Mouse (Mus musculus) intestine, embryonic 16.5 days (tissue): ENCODE measurements at regions not wholly inside any gene's neighbourhood (a gene's known extent, or its start where the extent isn't known, plus 50 kb on each side); places are given as distances from the start of the nearest gene placed in this dataset.

ENCODE experiments used
- ATAC-seq: fragments of 200-750 bp; cut with Nextera tagmentation; 2 replicates; pipeline ENCODE4 v1.8.0; 2017; ENCODE audit warnings: moderate TSS enrichment, moderate library complexity
- H3K27ac ChIP-seq: fragments of 300-500 bp; sonication (generic); 2 replicates; pipeline ENCODE4 v1.5.1; 2014; ENCODE audit warnings: mild to moderate bottlenecking, low read length
- H3K27me3 ChIP-seq: fragments of 300-500 bp; sonication (generic); replicated peaks from 2 replicates; pipeline ENCODE4 v1.6.1; 2014; ENCODE audit warnings: low read length, control low read depth, mixed read lengths; ENCODE audit not compliant: control insufficient read depth, insufficient read depth
- H3K36me3 ChIP-seq: fragments of 300-500 bp; sonication (generic); 2 replicates; pipeline ENCODE4 v1.6.1; 2014; ENCODE audit warnings: low read length, control low read depth; ENCODE audit not compliant: control insufficient read depth, insufficient read depth
- H3K4me1 ChIP-seq: fragments of 300-500 bp; sonication (generic); 2 replicates; pipeline ENCODE4 v1.6.1; 2014; ENCODE audit warnings: low read length, control low read depth, mixed read lengths; ENCODE audit not compliant: control insufficient read depth, insufficient read depth
- H3K4me2 ChIP-seq: fragments of 300-500 bp; sonication (generic); 2 replicates; pipeline ENCODE4 v1.6.1; 2014; ENCODE audit warnings: low read depth, low read length, control low read depth
- H3K4me3 ChIP-seq: fragments of 300-500 bp; sonication (generic); 2 replicates; pipeline ENCODE4 v1.5.1; 2014; ENCODE audit warnings: mild to moderate bottlenecking, low read length
- H3K9ac ChIP-seq: fragments of 300-500 bp; sonication (generic); 2 replicates; pipeline ENCODE4 v1.6.1; 2014; ENCODE audit warnings: low read depth, low read length
- H3K9me3 ChIP-seq: fragments of 300-500 bp; sonication (generic); 2 replicates; pipeline ENCODE4 v1.6.1; 2016; ENCODE audit warnings: low read length, control low read depth; ENCODE audit not compliant: control insufficient read depth
- WGBS: fragments of 180-500 bp; shearing (Covaris S2); extraction: QIAGEN DNeasy Blood & Tissue Kit; methylation state at CpG from one replicate; pipeline ENCODE4 v1.1.7; 2014; 5-methylcytosine and 5-hydroxymethylcytosine counted together

DNA sequence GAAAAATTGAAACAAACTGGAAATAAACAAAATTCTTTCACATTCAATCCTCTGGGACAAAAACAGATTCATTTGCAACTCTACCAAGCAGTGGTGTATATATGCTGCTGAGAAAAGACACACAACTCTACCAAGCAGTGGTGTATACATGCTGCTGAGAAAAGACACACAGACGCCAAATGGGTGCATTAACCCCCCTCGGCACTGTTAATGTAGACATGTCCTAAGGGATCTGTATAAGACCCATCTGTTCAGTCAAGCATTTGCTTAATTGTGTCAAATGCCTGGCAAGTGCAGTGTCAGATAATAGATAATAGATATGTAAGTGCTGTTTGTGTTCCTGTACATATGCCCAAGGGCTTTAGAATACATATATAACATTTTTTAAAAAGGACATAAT is 1035.2 kb upstream of the B3galt2 start:
- H3K4me2 ChIP-seq: no peak overlapping the region
- H3K27ac ChIP-seq: no peak overlapping the region
- no peak overlapping the region for H3K4me3 ChIP-seq
- no peak for ATAC-seq
- H3K9ac ChIP-seq: no peak overlapping the region
- no peaks in the 10 kb centered on the region for H3K36me3 ChIP-seq
- no peaks in the 10 kb centered on the region for H3K9me3 ChIP-seq
- no peaks in the 10 kb centered on the region for H3K27me3 ChIP-seq
- WGBS: 72% methylated on average over 2 of the region's 2 CpGs
- H3K4me1 ChIP-seq: no peaks in the 10 kb centered on the region

DNA sequence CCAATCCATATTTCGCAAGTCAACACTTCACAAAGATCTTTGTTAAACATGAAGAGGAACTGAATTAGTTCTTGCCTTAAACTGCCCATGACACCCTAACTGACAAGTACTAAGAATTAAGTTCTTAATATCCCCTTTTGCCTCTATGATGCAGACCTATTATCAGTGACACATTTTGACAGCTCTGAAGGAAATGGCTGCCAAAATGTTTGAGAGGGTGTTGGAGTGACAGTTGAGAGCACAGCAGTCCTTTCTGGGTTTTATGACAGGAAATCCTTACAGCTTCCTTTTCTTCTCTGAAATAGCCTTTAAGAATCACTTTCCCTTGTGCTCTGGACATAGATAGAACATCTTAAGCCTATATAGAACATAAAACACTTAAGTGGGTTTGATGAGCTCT is 1034.4 kb upstream of the B3galt2 start:
- no peak overlapping the region for H3K27ac ChIP-seq
- no peaks in the 10 kb centered on the region for H3K36me3 ChIP-seq
- no peaks in the 10 kb centered on the region for H3K9me3 ChIP-seq
- H3K4me1 ChIP-seq: no peaks in the 10 kb centered on the region
- no peaks in the 10 kb centered on the region for H3K27me3 ChIP-seq
- no peak overlapping the region for H3K4me2 ChIP-seq
- H3K4me3 ChIP-seq: no peak overlapping the region
- WGBS: 93% methylated on average over 1 of the region's 1 CpGs
- ATAC-seq: no peak
- H3K9ac ChIP-seq: no peak overlapping the region

DNA sequence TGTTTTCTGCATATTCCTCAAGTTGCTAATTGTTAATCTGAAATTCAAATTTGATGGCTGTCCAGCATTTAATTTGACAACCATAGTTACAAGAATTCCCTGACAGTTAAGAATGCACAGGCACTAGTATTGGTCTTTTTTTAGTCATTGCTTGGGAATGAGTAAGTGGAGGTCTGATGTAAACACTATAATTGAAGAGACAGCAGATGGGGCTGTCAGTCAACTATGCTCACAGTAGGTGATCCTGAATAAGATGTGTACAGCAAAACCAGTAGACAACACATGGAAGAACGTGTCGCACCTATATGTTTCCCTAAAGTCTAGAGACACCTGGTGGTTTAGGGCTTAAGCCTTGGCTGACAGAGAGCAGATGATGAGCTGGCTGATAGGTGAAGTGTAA is 1019.0 kb upstream of the B3galt2 start:
- Histone ChIP-seq H3K9ac (no peak overlapping the region), H3K27ac (no peak overlapping the region), H3K9me3 (no peaks in the 10 kb centered on the region), H3K4me2 (no peak overlapping the region), H3K27me3 (no peaks in the 10 kb centered on the region), H3K4me1 (no peaks in the 10 kb centered on the region), H3K36me3 (no peaks in the 10 kb centered on the region), H3K4me3 (no peak overlapping the region)
- no peak for ATAC-seq
- 86% methylated on average over 2 of the region's 2 CpGs for WGBS

DNA sequence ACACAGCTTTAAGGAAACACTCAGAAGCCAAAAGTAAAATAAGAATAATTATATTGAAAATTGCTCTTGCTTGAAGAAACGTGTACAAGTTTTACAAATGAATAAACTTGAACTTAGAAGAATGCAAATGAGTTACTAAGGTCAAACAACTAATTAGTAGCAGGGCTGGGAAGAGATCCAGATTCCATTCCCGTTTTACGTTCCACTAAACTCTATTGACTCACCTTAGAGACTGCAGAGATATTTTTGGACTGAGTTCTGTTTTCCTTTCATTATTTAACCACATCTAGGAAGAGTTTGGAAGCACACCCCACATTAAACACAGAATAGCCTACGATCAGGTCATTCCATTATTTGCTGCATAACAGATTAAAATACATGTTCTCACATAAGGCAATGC is 1016.2 kb upstream of the B3galt2 start:
- WGBS: 63% methylated on average over 4 of the region's 4 CpGs
- H3K4me2 ChIP-seq: no peak overlapping the region
- H3K4me3 ChIP-seq: no peak overlapping the region
- H3K4me1 ChIP-seq: no peaks in the 10 kb centered on the region
- no peak for ATAC-seq
- H3K27ac ChIP-seq: no peak overlapping the region
- no peaks in the 10 kb centered on the region for H3K36me3 ChIP-seq
- H3K27me3 ChIP-seq: no peaks in the 10 kb centered on the region
- no peak overlapping the region for H3K9ac ChIP-seq
- H3K9me3 ChIP-seq: no peaks in the 10 kb centered on the region

DNA sequence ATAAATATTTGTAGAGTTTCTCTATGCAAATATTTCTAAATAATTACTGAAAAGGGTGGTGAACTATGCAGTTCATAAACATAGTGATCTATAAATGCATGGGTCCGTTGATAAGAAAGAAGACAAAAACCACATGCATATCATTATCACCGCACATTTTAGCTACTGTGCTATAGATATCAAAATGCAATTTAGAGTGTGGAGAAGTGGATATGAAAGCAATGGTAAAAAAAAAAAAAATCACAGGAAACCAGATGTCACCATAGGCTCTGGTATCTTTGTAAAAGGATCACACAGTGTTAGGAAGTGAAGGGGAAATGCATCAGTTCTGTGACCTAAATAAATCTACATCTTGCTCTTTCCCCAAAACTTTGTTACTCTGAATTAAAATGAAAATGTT is 985.2 kb upstream of the B3galt2 start:
- no peak for ATAC-seq
- Histone ChIP-seq H3K9ac (no peak overlapping the region), H3K27me3 (no peaks in the 10 kb centered on the region), H3K4me3 (no peak overlapping the region), H3K9me3 (no peaks in the 10 kb centered on the region), H3K4me1 (no peaks in the 10 kb centered on the region), H3K27ac (no peak overlapping the region), H3K36me3 (no peaks in the 10 kb centered on the region), H3K4me2 (no peak overlapping the region)
- WGBS: 82% methylated on average over 2 of the region's 2 CpGs

DNA sequence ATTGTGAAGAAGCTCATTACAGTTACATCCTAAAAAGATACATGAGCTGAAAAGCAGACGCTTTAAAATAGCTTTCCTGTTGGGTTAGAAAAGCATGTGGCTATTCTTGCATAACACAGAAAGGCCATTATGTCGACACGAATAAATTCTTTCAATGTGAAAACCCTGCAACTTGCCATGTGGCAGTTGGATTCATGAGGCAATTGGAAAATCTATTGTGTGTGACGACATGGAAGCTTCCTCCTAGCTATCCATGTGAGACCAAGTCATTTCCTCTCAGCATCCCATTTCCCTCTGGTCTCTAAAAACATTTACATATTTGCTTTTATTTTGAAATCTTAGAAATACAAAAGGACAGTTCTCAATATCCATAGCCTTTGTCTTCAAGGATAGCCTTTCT is 975.2 kb upstream of the B3galt2 start:
- no peaks in the 10 kb centered on the region for H3K9me3 ChIP-seq
- H3K27ac ChIP-seq: no peak overlapping the region
- H3K4me1 ChIP-seq: no peaks in the 10 kb centered on the region
- 76% methylated on average over 4 of the region's 4 CpGs for WGBS
- ATAC-seq: no peak
- H3K27me3 ChIP-seq: no peaks in the 10 kb centered on the region
- no peaks in the 10 kb centered on the region for H3K36me3 ChIP-seq
- no peak overlapping the region for H3K4me3 ChIP-seq
- no peak overlapping the region for H3K4me2 ChIP-seq
- H3K9ac ChIP-seq: no peak overlapping the region

DNA sequence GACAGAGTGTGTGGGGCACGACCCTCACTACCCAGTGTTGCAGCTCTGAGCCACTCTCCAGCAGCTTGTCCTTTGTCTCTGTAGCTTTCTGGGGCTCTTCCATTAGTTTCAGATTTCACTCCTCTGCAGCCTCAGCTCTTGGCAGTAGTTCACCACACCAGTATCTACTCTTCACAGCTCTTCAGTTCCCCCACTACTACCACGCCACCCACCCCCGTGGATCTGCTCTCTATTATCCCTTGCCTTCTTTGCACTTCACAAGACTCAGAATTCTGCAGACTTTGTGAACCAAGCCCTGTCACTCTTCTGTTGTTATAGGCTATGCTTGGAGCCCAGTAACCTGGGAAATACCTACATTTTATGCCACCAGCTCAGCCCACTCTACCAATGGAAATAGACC is 960.5 kb upstream of the B3galt2 start:
- no peaks in the 10 kb centered on the region for H3K9me3 ChIP-seq
- H3K36me3 ChIP-seq: no peaks in the 10 kb centered on the region
- no peak for ATAC-seq
- H3K4me3 ChIP-seq: no peak overlapping the region
- H3K9ac ChIP-seq: no peak overlapping the region
- H3K4me1 ChIP-seq: no peaks in the 10 kb centered on the region
- no peak overlapping the region for H3K4me2 ChIP-seq
- no peaks in the 10 kb centered on the region for H3K27me3 ChIP-seq
- no peak overlapping the region for H3K27ac ChIP-seq
- WGBS: 86% methylated on average over 3 of the region's 3 CpGs

DNA sequence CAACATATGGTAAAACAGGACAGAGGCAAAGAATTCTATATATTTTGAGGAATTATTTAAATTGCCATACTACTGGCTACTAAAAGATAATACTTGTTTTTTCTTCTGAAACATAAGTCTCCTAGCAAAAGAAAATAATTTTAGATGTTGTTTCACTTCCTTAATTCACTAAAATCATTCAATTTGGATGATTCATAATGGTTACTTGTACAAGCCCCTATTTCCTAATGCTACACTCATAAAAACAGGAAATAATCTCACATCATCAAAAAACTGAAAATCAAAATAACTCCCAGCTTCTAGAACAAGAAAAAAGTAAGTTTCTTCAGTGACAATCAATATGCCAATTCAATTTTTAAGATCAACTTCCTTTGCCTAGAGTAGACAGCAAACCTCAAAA is 951.6 kb upstream of the B3galt2 start:
- H3K27ac ChIP-seq: no peak overlapping the region
- no peak for ATAC-seq
- H3K9me3 ChIP-seq: no peaks in the 10 kb centered on the region
- no peaks in the 10 kb centered on the region for H3K36me3 ChIP-seq
- H3K27me3 ChIP-seq: no peaks in the 10 kb centered on the region
- no peak overlapping the region for H3K4me3 ChIP-seq
- no peaks in the 10 kb centered on the region for H3K4me1 ChIP-seq
- H3K9ac ChIP-seq: no peak overlapping the region
- no peak overlapping the region for H3K4me2 ChIP-seq

DNA sequence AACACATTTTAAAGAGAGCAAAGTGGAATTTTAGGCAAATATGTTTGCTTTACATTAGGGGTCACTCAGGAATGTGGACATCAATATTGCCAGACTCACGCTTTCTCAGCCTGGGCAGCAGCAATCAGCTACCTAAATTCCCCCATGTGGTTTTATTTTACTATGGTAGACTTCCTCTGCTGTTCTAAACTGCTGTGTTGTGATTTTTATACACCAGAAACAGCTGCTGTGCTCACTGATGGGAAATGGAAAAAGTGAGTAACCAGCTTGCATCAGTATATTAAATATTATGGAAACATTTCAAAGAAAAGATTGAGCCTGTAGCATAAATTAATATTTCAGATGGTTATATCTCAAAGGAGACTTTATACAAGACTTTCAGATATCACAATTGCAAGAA is 945.3 kb upstream of the B3galt2 start:
- Histone ChIP-seq H3K27ac (no peak overlapping the region), H3K27me3 (no peaks in the 10 kb centered on the region), H3K4me2 (no peak overlapping the region), H3K9me3 (no peaks in the 10 kb centered on the region), H3K36me3 (no peaks in the 10 kb centered on the region), H3K4me1 (no peaks in the 10 kb centered on the region), H3K4me3 (no peak overlapping the region), H3K9ac (no peak overlapping the region)
- no peak for ATAC-seq
- 62% methylated on average over 1 of the region's 1 CpGs for WGBS

DNA sequence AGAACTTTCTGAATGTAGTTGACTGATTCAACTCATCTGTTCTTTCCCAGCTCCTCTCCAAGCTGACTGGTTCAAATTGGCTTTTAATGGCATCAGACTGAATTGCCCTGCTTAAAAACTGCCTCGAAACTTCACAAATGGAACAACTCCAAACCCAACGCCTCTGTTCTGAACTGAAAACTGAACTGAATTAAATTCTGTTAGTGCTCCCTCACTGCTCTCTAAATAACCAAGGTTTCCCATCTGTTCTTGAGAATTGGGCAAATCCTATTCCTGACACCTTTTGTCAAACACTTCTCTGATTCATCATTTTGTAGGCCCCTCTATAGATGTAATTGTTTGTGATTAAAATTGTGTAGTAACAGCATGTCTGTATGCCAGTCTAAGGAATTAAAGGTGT is 932.2 kb upstream of the B3galt2 start:
- Histone ChIP-seq H3K27me3 (no peaks in the 10 kb centered on the region), H3K9me3 (no peaks in the 10 kb centered on the region), H3K4me1 (no peaks in the 10 kb centered on the region), H3K36me3 (no peaks in the 10 kb centered on the region), H3K27ac (no peak overlapping the region), H3K4me3 (no peak overlapping the region), H3K4me2 (no peak overlapping the region), H3K9ac (no peak overlapping the region)
- WGBS: 81% methylated on average over 2 of the region's 2 CpGs
- no peak for ATAC-seq
